Mouse (Mus musculus): ENCODE measurements at regions not wholly inside any gene's neighbourhood (a gene's known extent, or its start where the extent isn't known, plus 50 kb on each side); places are given as distances from the start of the nearest gene placed in this dataset.

GRCm38 (mm10) chr11:117538732-117539131 is 54.6 kb downstream of the Gm11733 start:
- Histone ChIP-seq H3K27ac (ENCODE audit: low read depth, low read length) (no peak overlapping the region), H3K9ac (ENCODE audit: low read depth, low read length) (no peak overlapping the region), H3K27me3 (ENCODE audit: control insufficient read depth, insufficient read depth, low read length) (no peaks in the 10 kb centered on the region), H3K36me3 (ENCODE audit: control insufficient read depth, insufficient read depth, low read length) (no peaks in the 10 kb centered on the region), H3K9me3 (ENCODE audit: control insufficient read depth, low read length) (no peaks in the 10 kb centered on the region), H3K4me1 (ENCODE audit: control insufficient read depth, insufficient read depth, low read length) (peaks cover 9% of the 10 kb centered on the region; the same call in 1 of the 2 replicates), H3K4me3 (ENCODE audit: low read length) (no peak overlapping the region), H3K4me2 (replicated peaks; ENCODE audit: low read depth, low read length) (no peak overlapping the region)
- ATAC-seq (ENCODE audit: low FRiP score, low TSS enrichment): no peak
- 63% methylated on average over 5 of the region's 5 CpGs for WGBS

GRCm38 (mm10) chr11:117540609-117541008 is 56.4 kb downstream of the Gm11733 start:
- no peak overlapping the region for H3K27ac ChIP-seq (ENCODE audit: low read depth, low read length)
- no peaks in the 10 kb centered on the region for H3K27me3 ChIP-seq (ENCODE audit: control insufficient read depth, insufficient read depth, low read length)
- ATAC-seq (ENCODE audit: low FRiP score, low TSS enrichment): no peak
- H3K9ac ChIP-seq (ENCODE audit: low read depth, low read length): no peak overlapping the region
- H3K4me1 ChIP-seq (ENCODE audit: control insufficient read depth, insufficient read depth, low read length): peaks cover 9% of the 10 kb centered on the region; the same call in 1 of the 2 replicates
- WGBS: 62% methylated on average over 5 of the region's 5 CpGs
- H3K4me2 ChIP-seq (replicated peaks; ENCODE audit: low read depth, low read length): no peak overlapping the region
- H3K36me3 ChIP-seq (ENCODE audit: control insufficient read depth, insufficient read depth, low read length): no peaks in the 10 kb centered on the region
- H3K9me3 ChIP-seq (ENCODE audit: control insufficient read depth, low read length): no peaks in the 10 kb centered on the region
- H3K4me3 ChIP-seq (ENCODE audit: low read length): no peak overlapping the region

- Histone ChIP-seq H3K9ac (ENCODE audit: low read depth, low read length) (no peak overlapping the region), H3K36me3 (ENCODE audit: control insufficient read depth, insufficient read depth, low read length) (no peaks in the 10 kb centered on the region), H3K9me3 (ENCODE audit: control insufficient read depth, low read length) (no peaks in the 10 kb centered on the region), H3K27ac (ENCODE audit: low read depth, low read length) (no peak overlapping the region), H3K4me3 (ENCODE audit: low read length) (no peak overlapping the region), H3K27me3 (ENCODE audit: control insufficient read depth, insufficient read depth, low read length) (no peaks in the 10 kb centered on the region), H3K4me1 (ENCODE audit: control insufficient read depth, insufficient read depth, low read length) (peaks cover 9% of the 10 kb centered on the region; the same call in 1 of the 2 replicates), H3K4me2 (replicated peaks; ENCODE audit: low read depth, low read length) (no peak overlapping the region)
- 11% methylated on average over 6 of the region's 6 CpGs for WGBS
- ATAC-seq (ENCODE audit: low FRiP score, low TSS enrichment): peak; percentile 61
Measured at GRCm38 (mm10) chr11:117541205-117541884, 57.2 kb downstream of the Gm11733 start.

GRCm38 (mm10) chr11:117543191-117543590 is 59.0 kb downstream of the Gm11733 start:
- ATAC-seq (ENCODE audit: low FRiP score, low TSS enrichment): 0 out of 2 replicates have a peak, but pooled peaks have one; percentile 17
- no peaks in the 10 kb centered on the region for H3K36me3 ChIP-seq (ENCODE audit: control insufficient read depth, insufficient read depth, low read length)
- no peak overlapping the region for H3K4me3 ChIP-seq (ENCODE audit: low read length)
- H3K9ac ChIP-seq (ENCODE audit: low read depth, low read length): no peak overlapping the region
- peak overlapping the region; percentile 30; the same call in 1 of the 2 replicates for H3K27ac ChIP-seq (ENCODE audit: low read depth, low read length)
- peaks cover 9% of the 10 kb centered on the region; the same call in 1 of the 2 replicates for H3K4me1 ChIP-seq (ENCODE audit: control insufficient read depth, insufficient read depth, low read length)
- H3K4me2 ChIP-seq (replicated peaks; ENCODE audit: low read depth, low read length): no peak overlapping the region
- H3K27me3 ChIP-seq (ENCODE audit: control insufficient read depth, insufficient read depth, low read length): no peaks in the 10 kb centered on the region
- 33% methylated on average over 6 of the region's 6 CpGs for WGBS
- H3K9me3 ChIP-seq (ENCODE audit: control insufficient read depth, low read length): no peaks in the 10 kb centered on the region

- Histone ChIP-seq H3K27ac (ENCODE audit: low read depth, low read length) (no peak overlapping the region), H3K36me3 (ENCODE audit: control insufficient read depth, insufficient read depth, low read length) (no peaks in the 10 kb centered on the region), H3K27me3 (ENCODE audit: control insufficient read depth, insufficient read depth, low read length) (no peaks in the 10 kb centered on the region), H3K4me3 (ENCODE audit: low read length) (no peak overlapping the region), H3K4me2 (replicated peaks; ENCODE audit: low read depth, low read length) (no peak overlapping the region), H3K4me1 (ENCODE audit: control insufficient read depth, insufficient read depth, low read length) (peaks cover 9% of the 10 kb centered on the region; the same call in 1 of the 2 replicates), H3K9me3 (ENCODE audit: control insufficient read depth, low read length) (no peaks in the 10 kb centered on the region), H3K9ac (ENCODE audit: low read depth, low read length) (no peak overlapping the region)
- WGBS: 33% methylated on average over 5 of the region's 6 CpGs
- ATAC-seq (ENCODE audit: low FRiP score, low TSS enrichment): no peak
Measured at GRCm38 (mm10) chr11:117544507-117544906, 60.3 kb downstream of the Gm11733 start.

- Histone ChIP-seq H3K4me3 (ENCODE audit: low read length) (no peak overlapping the region), H3K27ac (ENCODE audit: low read depth, low read length) (no peak overlapping the region), H3K9ac (ENCODE audit: low read depth, low read length) (no peak overlapping the region), H3K4me1 (ENCODE audit: control insufficient read depth, insufficient read depth, low read length) (peaks cover 9% of the 10 kb centered on the region; the same call in 1 of the 2 replicates), H3K27me3 (ENCODE audit: control insufficient read depth, insufficient read depth, low read length) (no peaks in the 10 kb centered on the region), H3K36me3 (ENCODE audit: control insufficient read depth, insufficient read depth, low read length) (no peaks in the 10 kb centered on the region), H3K4me2 (replicated peaks; ENCODE audit: low read depth, low read length) (no peak overlapping the region), H3K9me3 (ENCODE audit: control insufficient read depth, low read length) (no peaks in the 10 kb centered on the region)
- 74% methylated on average over 3 of the region's 3 CpGs for WGBS
- ATAC-seq (ENCODE audit: low FRiP score, low TSS enrichment): no peak
Measured at GRCm38 (mm10) chr11:117544926-117545325, 60.8 kb downstream of the Gm11733 start.

GRCm38 (mm10) chr11:117551926-117552325 is 67.8 kb downstream of the Gm11733 start:
- Histone ChIP-seq H3K4me3 (ENCODE audit: low read length) (no peak overlapping the region), H3K36me3 (ENCODE audit: control insufficient read depth, insufficient read depth, low read length) (no peaks in the 10 kb centered on the region), H3K27me3 (ENCODE audit: control insufficient read depth, insufficient read depth, low read length) (no peaks in the 10 kb centered on the region), H3K9me3 (ENCODE audit: control insufficient read depth, low read length) (no peaks in the 10 kb centered on the region), H3K27ac (ENCODE audit: low read depth, low read length) (no peak overlapping the region), H3K9ac (ENCODE audit: low read depth, low read length) (no peak overlapping the region), H3K4me1 (ENCODE audit: control insufficient read depth, insufficient read depth, low read length) (no peaks in the 10 kb centered on the region), H3K4me2 (replicated peaks; ENCODE audit: low read depth, low read length) (no peak overlapping the region)
- 93% methylated on average over 5 of the region's 5 CpGs for WGBS
- ATAC-seq (ENCODE audit: low FRiP score, low TSS enrichment): no peak

DNA sequence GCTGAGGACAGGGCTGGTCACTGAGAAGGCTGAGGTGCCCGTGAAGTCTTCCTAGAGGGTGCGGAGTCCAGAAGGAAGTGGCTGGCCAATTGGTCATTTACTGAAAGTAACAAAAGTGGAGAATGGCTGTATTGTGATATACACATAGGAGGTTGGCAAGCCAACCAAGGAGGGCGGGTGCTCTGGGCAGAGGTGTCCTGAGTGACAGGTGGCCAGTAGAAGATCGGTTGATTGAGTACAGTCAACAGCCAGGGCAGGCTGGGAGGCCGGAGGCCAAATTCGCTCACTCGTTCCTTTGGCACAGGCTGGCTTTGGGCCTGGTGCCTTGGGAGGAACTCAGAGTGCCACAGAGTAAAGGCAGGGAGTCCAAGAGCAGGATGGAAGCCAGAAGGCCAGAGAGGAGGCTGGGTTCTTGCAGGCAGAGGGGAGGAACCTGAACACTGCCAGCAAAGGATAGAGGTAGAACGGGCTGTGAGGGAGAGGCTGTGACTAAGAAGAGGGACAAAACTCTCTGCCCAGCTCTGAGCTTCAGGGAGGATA is 68.3 kb downstream of the Gm11733 start:
- Histone ChIP-seq H3K27me3 (ENCODE audit: control insufficient read depth, insufficient read depth, low read length) (no peaks in the 10 kb centered on the region), H3K4me1 (ENCODE audit: control insufficient read depth, insufficient read depth, low read length) (no peaks in the 10 kb centered on the region), H3K9me3 (ENCODE audit: control insufficient read depth, low read length) (no peaks in the 10 kb centered on the region), H3K36me3 (ENCODE audit: control insufficient read depth, insufficient read depth, low read length) (no peaks in the 10 kb centered on the region), H3K4me2 (replicated peaks; ENCODE audit: low read depth, low read length) (no peak overlapping the region), H3K4me3 (ENCODE audit: low read length) (no peak overlapping the region), H3K27ac (ENCODE audit: low read depth, low read length) (no peak overlapping the region), H3K9ac (ENCODE audit: low read depth, low read length) (no peak overlapping the region)
- 89% methylated on average over 8 of the region's 8 CpGs for WGBS
- ATAC-seq (ENCODE audit: low FRiP score, low TSS enrichment): no peak

- H3K4me3 ChIP-seq (ENCODE audit: low read length): no peak overlapping the region
- H3K4me2 ChIP-seq (replicated peaks; ENCODE audit: low read depth, low read length): no peak overlapping the region
- no peaks in the 10 kb centered on the region for H3K36me3 ChIP-seq (ENCODE audit: control insufficient read depth, insufficient read depth, low read length)
- no peaks in the 10 kb centered on the region for H3K4me1 ChIP-seq (ENCODE audit: control insufficient read depth, insufficient read depth, low read length)
- H3K9ac ChIP-seq (ENCODE audit: low read depth, low read length): no peak overlapping the region
- ATAC-seq (ENCODE audit: low FRiP score, low TSS enrichment): no peak
- no peak overlapping the region for H3K27ac ChIP-seq (ENCODE audit: low read depth, low read length)
- no peaks in the 10 kb centered on the region for H3K27me3 ChIP-seq (ENCODE audit: control insufficient read depth, insufficient read depth, low read length)
- no peaks in the 10 kb centered on the region for H3K9me3 ChIP-seq (ENCODE audit: control insufficient read depth, low read length)
- WGBS: 64% methylated on average over 10 of the region's 10 CpGs
Measured at GRCm38 (mm10) chr11:117554111-117554510, 69.9 kb downstream of the Gm11733 start.
